Mouse (Mus musculus) heart, postnatal 36 days (tissue): Measurements from ENCODE around the gene Rhox2f. TPM values are rescaled to one million over a fixed set of nuclear protein-coding genes. Genes with fewer than 3 reads are reported as not detected.
"Not testable (repeated sequence)": the region's sequence is repeated elsewhere in the genome, so short reads cannot be mapped to it uniquely, and the experiment has no call there.

Source experiments
- DNase-seq, 2 experiments: peaks; one replicate each; pipeline ENCODE4 v3.0.0; 2021 to 2022
- intact Hi-C: fragments of 180-260 bp; cut with DNase I; formaldehyde crosslinking; loops from one replicate; pipeline ENCODE4 v1.15.1; 2025
- total RNA-seq, 2 experiments: library from RNA; stranded (reverse); gene quantifications; 2 replicates each; pipeline ENCODE4 v1.2.3; 2021

Gene Rhox2f
- not detected for total RNA-seq

DNA sequence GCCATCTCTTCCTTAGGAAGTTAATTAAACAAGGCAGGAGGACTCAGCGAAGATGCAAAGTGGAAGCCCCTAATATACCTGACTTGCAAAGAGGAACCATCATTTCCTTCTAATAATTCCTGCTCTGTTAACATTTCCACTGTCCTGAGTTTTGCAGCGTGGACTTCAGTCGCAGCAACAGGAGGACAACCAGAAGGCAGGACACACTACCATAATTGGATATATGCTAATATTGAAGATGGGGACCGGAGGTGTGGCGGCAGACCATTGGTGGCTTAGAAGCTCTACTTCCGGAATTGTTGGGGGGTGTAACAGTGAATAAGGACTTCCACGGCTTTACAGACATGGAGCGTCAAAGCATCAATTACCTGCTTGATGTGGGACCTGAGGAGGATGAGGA is at the start of gene Rhox2f:
Gene Rhox2f, plus strand, starts transcription at position 301 of the 400 bp plus-strand sequence.
- DNase-seq, intact Hi-C loops: not testable (repeated sequence)

DNA sequence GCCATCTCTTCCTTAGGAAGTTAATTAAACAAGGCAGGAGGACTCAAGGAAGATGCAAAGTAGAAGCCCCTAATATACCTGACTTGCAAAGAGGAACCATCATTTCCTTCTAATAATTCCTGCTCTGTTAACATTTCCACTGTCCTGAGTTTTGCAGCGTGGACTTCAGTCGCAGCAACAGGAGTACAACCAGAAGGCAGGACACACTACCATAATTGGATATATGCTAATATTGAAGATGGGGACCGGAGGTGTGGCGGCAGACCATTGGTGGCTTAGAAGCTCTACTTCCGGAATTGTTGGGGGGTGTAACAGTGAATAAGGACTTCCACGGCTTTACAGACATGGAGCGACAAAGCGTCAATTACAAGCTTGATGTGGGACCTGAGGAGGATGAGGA is 41.1 kb upstream of the Rhox2f start, which contains the start of gene Rhox2e:
Gene Rhox2e, plus strand, starts transcription at position 301 of the 400 bp plus-strand sequence.
- intact Hi-C loops, DNase-seq: not testable (repeated sequence)

DNA sequence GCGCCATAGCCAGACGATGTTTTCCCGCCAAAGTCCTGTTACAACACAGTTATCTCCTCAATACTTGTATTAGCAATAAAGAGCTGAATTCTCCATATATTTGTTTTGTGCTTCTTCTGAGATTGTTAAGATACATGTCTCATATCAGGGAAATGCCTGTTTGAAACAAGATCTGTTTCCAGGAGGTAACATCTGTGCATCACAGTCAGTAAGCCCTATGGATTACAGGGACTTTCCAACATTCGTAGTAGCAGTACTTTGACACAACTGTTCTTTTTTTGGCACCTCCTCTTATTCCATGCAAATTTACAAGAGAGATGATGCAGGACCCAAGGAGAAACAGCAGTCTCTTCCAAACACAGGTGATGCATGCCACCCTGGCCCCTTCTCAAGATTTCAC is 29.5 kb upstream of the Rhox2f start, which contains the start of gene Rhox3e:
Gene Rhox3e, plus strand, starts transcription at position 301 of the 400 bp plus-strand sequence.
- intact Hi-C loops, DNase-seq: not testable (repeated sequence)

DNA sequence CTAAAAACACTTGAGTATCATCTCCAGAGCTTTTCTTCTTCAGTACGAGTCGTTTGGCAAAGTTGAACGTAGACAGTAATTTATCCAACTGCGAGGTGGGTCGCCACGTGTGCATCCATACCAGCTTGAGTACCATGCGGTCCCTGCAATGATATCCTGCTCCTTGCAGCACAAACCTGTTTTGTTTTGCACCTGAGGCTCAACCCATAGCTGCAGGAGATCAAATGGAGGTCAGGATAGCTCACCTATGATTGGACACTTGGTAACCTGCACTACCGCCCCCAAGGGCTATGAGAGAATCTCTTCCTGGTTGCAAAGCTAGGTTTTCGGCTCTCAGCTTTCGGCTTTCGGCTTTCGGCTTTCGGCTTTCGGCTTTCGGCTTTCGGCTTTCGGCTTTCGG is 14.1 kb upstream of the Rhox2f start, which contains the start of gene Rhox4e:
Gene Rhox4e, plus strand, starts transcription at position 301 of the 400 bp plus-strand sequence.
- intact Hi-C loops = not testable (repeated sequence)

DNA sequence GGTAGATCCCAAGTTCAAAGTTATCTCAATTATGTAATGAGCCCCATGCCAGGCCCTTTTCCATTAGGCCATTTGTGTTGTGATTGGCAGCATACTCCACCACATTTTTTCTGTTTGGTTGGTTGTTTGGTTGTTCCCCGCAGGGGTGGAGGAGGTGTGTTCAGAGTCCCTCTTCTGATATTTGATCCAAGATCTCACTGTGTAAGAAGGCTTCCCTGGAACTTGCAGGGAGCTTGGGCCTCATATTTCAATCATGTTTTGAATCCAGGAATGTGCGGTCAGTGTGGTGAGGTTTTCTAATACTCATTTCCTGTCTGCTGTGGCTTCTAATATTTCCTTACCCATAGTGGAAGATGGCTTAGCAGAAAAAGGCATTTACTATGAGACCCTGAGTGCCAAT is 1.4 kb downstream of the Rhox2f start:
- intact Hi-C loops, DNase-seq: not testable (repeated sequence)

More for the DNA sequence above, 14.1 kb upstream of the Rhox2f start, which contains the start of gene Rhox4e:
- not testable (repeated sequence) for DNase-seq

DNA sequence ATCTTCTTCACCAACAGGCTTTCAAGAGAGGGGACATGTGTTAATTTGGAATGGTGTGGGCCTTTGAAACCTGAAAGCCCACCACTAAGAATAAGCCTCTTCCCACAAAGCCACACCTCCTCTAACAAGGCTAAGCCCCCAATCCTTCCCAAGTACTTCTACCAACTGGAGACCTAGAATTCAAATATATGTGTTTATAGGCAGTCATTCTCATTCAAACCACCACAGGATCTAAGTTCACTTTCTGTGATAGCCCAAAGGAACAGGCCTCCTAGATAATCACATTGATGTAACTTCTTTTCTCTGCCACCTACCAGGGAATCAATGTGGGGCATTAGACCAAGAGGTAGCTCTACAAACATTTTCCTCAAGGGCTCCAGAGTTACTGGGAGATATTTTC is 9.5 kb downstream of the Rhox2f start, which contains the start of gene Rhox3f:
Gene Rhox3f, plus strand, starts transcription at position 301 of the 400 bp plus-strand sequence.
- DNase-seq, intact Hi-C loops: not testable (repeated sequence)

DNA sequence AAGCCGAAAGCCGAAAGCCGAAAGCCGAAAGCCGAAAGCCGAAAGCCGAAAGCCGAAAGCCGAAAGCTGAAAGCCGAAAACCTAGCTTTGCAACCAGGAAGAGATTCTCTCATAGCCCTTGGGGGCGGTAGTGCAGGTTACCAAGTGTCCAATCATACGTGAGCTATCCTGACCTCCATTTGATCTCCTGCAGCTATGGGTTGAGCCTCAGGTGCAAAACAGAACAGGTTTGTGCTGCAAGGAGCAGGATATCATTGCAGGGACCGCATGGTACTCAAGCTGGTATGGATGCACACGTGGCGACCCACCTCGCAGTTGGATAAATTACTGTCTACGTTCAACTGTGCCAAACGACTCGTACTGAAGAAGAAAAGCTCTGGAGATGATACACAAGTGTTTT is 36.4 kb downstream of the Rhox2f start, which contains the start of gene Rhox4f:
Gene Rhox4f, minus strand, starts transcription at position 101 of the 400 bp plus-strand sequence.
- intact Hi-C loops, DNase-seq: not testable (repeated sequence)

Other genes starting within 250 kb of the Rhox2f start
- gene Rhox3a2, start 191.4 kb upstream of the Rhox2f start, total RNA-seq = not detected
- gene Rhox4a2, start 180.6 kb upstream of the Rhox2f start, total RNA-seq = not detected
- not detected for gene Rhox2b, start 159.3 kb upstream of the Rhox2f start, total RNA-seq
- gene Rhox4b, start 138.9 kb upstream of the Rhox2f start, total RNA-seq = not detected
- gene Rhox2c, start 117.7 kb upstream of the Rhox2f start, total RNA-seq = not detected
- gene Rhox3c, start 112.8 kb upstream of the Rhox2f start, total RNA-seq = not detected
- gene Rhox4c, start 91.1 kb upstream of the Rhox2f start, total RNA-seq = not detected
- gene Rhox2d, start 78.0 kb upstream of the Rhox2f start, total RNA-seq = not detected
- not detected for gene Rhox4d, start 57.0 kb upstream of the Rhox2f start, total RNA-seq
- gene Rhox2e, start 41.0 kb upstream of the Rhox2f start, total RNA-seq = not detected
- gene Rhox3e, start 29.4 kb upstream of the Rhox2f start, total RNA-seq = not detected
- gene Rhox4e, start 14.0 kb upstream of the Rhox2f start, total RNA-seq = not detected
- gene Rhox3f, start 9.6 kb downstream of the Rhox2f start, total RNA-seq = not detected
- gene Rhox4f, start 36.3 kb downstream of the Rhox2f start, total RNA-seq = not detected
- not detected for gene Rhox3g, start 57.2 kb downstream of the Rhox2f start, total RNA-seq
- not detected for gene Rhox2g, start 72.1 kb downstream of the Rhox2f start, total RNA-seq
- gene Rhox4g, start 79.9 kb downstream of the Rhox2f start, total RNA-seq = not detected
- gene Rhox3h, start 97.4 kb downstream of the Rhox2f start, total RNA-seq = not detected
- gene Rhox2h, start 101.9 kb downstream of the Rhox2f start, total RNA-seq = under 1 TPM in 1 of 2 experiments, not detected in 1; 0.43 TPM
- gene Rhox5, start 233.4 kb downstream of the Rhox2f start, total RNA-seq = 1 to 10 TPM in 1 of 2 experiments, under 1 TPM in 1; 0.83 to 2.3 TPM